Mouse (Mus musculus) kidney, embryonic 15.5 days (tissue): Measurements from ENCODE around the gene Cnksr3. TPM values are rescaled to one million over a fixed set of nuclear protein-coding genes. Genes with fewer than 3 reads are reported as not detected.

Experiments used
- ATAC-seq: fragments of 200-750 bp; cut with Nextera tagmentation; replicated peaks from 2 replicates; pipeline ENCODE4 v1.8.0; 2017; ENCODE audit warnings: moderate TSS enrichment; ENCODE audit not compliant: low FRiP score
- H3K27ac ChIP-seq: fragments of 300-500 bp; sonication (generic); 2 replicates; pipeline ENCODE4 v1.5.1; 2015; ENCODE audit warnings: mild to moderate bottlenecking, inconsistent platforms
- H3K27me3 ChIP-seq: fragments of 300-500 bp; sonication (generic); 2 replicates; pipeline ENCODE4 v1.6.1; 2015; ENCODE audit warnings: inconsistent platforms
- H3K36me3 ChIP-seq: fragments of 300-500 bp; sonication (generic); 2 replicates; pipeline ENCODE4 v1.6.1; 2015; ENCODE audit warnings: inconsistent platforms
- H3K4me1 ChIP-seq: fragments of 300-500 bp; sonication (generic); 2 replicates; pipeline ENCODE4 v1.6.1; 2015; ENCODE audit warnings: inconsistent platforms
- H3K4me2 ChIP-seq: fragments of 300-500 bp; sonication (generic); 2 replicates; pipeline ENCODE4 v1.6.1; 2015; ENCODE audit warnings: moderate library complexity, mild to moderate bottlenecking, inconsistent platforms
- H3K4me3 ChIP-seq: fragments of 300-500 bp; sonication (generic); replicated peaks from 2 replicates; pipeline ENCODE4 v1.5.1; 2015; ENCODE audit warnings: mild to moderate bottlenecking, inconsistent platforms
- H3K9ac ChIP-seq: fragments of 300-500 bp; sonication (generic); 2 replicates; pipeline ENCODE4 v1.6.1; 2015; ENCODE audit warnings: mild to moderate bottlenecking, inconsistent platforms
- H3K9me3 ChIP-seq: fragments of 300-500 bp; sonication (generic); replicated peaks from 2 replicates; pipeline ENCODE4 v1.6.1; 2016; ENCODE audit warnings: inconsistent platforms
- WGBS: fragments of 180-500 bp; shearing (Covaris S2); methylation state at CpG from one replicate; pipeline ENCODE4 v1.1.7; 2015; ENCODE audit warnings: mixed read lengths; 5-methylcytosine and 5-hydroxymethylcytosine counted together
- polyA plus RNA-seq: library from polyadenylated mRNA; unstranded; fragments of >200 nt; fragmentation: Nextera tagmentation; extraction: Ambion mirVana; gene quantifications from 2 replicates; pipeline ENCODE4 v1.2.1, GENCODE M21; 2015

Gene Cnksr3
- polyA plus RNA-seq, 1 experiment from 2014 or later, result 18.7 TPM

DNA sequence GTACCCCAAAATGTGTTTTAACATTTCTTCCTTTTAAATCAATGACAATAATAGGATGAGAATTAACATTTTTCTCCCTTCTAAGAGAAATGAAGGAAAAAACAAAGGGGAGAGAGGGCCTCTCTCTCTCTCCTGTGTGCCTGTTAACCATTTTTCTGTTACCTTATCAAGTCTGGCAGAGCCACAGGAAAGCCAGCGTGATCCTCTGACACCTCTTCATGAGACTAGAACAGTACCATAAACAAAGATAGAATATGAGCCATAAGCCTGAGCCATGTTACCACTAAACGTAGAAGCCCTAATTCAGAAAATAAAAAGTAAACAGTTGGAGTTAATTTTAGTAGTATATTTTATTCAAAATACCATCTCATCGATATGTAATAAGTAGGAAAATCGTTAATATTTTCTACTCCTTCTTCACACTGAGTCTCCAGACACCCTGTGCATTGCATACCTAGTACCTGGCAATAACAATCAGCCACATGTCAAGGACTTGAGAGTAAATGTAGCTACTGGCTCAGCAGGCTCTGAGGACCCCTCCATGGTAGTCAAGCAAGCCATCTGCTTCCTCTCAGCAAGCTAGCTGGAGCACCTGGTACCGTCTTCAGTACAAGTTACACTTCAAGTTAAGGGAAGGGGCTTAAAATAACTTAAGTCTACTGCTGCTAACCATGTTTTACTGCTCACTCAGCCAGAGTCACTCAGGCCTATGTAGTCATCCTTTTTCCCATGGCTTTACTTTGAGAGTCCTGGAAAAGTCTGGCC, 2.2 kb downstream of the Cnksr3 start:
- Histone ChIP-seq H3K4me2 (peak overlapping the region; percentile 85), H3K27ac (no peak overlapping the region), H3K4me3 (peak overlapping the region; percentile 88), H3K4me1 (peaks cover 71% of the 10 kb centered on the region), H3K27me3 (no peaks in the 10 kb centered on the region), H3K9me3 (no peaks in the 10 kb centered on the region), H3K36me3 (0 out of 2 replicates have a peak, but pooled peaks cover 6% of the 10 kb centered on the region), H3K9ac (peak overlapping the region; percentile 89)
- WGBS, result 65% methylated on average over 5 of the region's 5 CpGs
- no peak for ATAC-seq

DNA sequence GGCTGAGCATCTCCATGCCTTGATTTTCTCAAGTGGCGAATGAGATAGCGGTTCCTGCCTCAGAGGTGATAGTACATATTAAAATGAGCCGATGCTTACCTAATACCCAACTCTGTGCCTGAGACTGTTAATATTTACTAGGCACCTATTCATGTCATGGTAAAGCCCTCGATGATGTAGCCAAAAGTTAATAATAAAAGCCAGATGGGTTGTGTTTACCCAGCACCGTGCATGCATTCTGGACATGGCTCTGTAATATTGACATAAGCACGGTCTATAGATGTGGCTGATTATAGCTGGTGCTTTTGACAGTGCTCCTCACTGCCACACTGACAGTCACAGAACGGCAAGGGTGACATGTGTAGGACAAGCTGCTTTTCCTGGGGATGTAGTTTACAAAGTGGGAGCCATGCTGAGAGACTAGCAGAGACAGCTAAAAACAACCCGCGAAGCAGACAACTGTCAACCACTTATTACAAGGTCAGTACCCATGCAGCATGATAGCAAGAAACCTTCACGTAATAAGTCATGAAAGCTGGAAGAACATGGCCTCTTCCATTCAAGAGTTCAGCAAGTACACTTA, 3.1 kb downstream of the Cnksr3 start:
- H3K9me3 ChIP-seq, result no peaks in the 10 kb centered on the region
- no peak for ATAC-seq
- no peak overlapping the region for H3K27ac ChIP-seq
- no peaks in the 10 kb centered on the region for H3K27me3 ChIP-seq
- peaks cover 71% of the 10 kb centered on the region for H3K4me1 ChIP-seq
- H3K4me2 ChIP-seq, result peak overlapping the region; percentile 85
- H3K36me3 ChIP-seq, result 0 out of 2 replicates have a peak, but pooled peaks cover 6% of the 10 kb centered on the region
- no peak overlapping the region for H3K4me3 ChIP-seq
- WGBS, result 73% methylated on average over 10 of the region's 10 CpGs
- H3K9ac ChIP-seq, result no peak overlapping the region

DNA sequence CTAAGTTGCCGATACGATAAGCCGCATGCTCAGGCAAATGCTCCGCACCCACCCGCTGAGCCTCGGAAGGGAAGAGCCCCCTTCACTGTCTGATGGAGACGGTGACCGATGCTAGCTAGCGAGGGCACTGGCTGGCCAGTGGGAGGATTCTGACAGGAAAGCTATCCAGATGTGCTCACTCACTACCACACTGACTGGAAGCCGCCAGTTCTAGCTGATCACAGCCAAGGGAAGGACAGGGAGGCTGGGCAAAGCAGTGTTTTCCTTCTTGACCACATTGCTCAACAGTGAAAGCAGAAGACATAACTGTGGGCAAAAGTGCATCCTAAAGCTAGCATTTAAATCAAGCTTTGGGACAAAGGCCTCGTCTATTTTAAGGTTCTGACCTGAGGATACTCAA, 4.7 kb downstream of the Cnksr3 start:
- H3K27ac ChIP-seq, result no peak overlapping the region
- no peak overlapping the region for H3K9ac ChIP-seq
- H3K36me3 ChIP-seq, result 0 out of 2 replicates have a peak, but pooled peaks cover 6% of the 10 kb centered on the region
- H3K9me3 ChIP-seq, result no peaks in the 10 kb centered on the region
- no peaks in the 10 kb centered on the region for H3K27me3 ChIP-seq
- no peak overlapping the region for H3K4me3 ChIP-seq
- WGBS, result 58% methylated on average over 11 of the region's 11 CpGs
- peaks cover 55% of the 10 kb centered on the region for H3K4me1 ChIP-seq
- H3K4me2 ChIP-seq, result no peak overlapping the region
- ATAC-seq, result no peak

DNA sequence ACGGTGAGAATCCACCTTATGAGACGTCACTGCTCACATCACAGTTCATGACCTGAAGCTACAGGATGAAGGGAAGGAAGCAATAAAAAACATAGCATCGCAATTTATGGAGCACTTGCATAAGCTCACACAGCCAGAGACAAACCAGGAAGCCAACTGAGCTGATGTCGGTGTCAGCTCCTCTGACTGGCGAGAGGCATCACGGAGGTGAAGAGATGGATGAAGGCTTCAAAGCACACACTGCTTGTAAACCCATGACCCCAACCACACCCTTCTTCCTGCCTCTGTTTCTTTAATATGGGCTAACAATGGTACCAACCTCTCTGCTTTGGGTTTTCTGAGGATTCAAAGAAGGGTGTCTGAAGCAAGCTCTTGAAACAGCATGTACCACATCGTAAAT, 5.5 kb downstream of the Cnksr3 start:
- 41% methylated on average over 7 of the region's 7 CpGs for WGBS
- Histone ChIP-seq H3K27me3 (no peaks in the 10 kb centered on the region), H3K4me2 (no peak overlapping the region), H3K9me3 (no peaks in the 10 kb centered on the region), H3K27ac (no peak overlapping the region), H3K9ac (no peak overlapping the region), H3K4me3 (no peak overlapping the region), H3K36me3 (0 out of 2 replicates have a peak, but pooled peaks cover 6% of the 10 kb centered on the region), H3K4me1 (peaks cover 55% of the 10 kb centered on the region)
- no peak for ATAC-seq

DNA sequence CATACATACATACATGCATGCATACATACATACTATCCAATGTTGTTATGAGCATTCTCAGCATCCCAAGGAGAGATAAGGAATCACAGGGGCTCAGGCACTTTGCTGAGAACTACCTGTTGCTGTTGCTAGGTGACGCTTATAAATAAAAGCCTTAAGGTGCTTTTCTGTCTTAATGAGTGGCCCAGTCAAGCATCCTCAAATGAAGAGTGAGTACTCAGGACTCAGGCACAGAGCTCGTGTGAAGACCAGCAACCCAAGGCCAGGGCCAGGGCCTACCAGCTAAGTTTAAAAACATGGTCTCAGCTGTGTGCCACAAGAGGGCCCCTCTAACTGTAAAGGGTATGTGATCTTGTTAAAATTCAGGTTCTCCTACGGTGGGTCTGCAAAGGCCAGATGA, 6.5 kb downstream of the Cnksr3 start:
- Histone ChIP-seq H3K36me3 (0 out of 2 replicates have a peak, but pooled peaks cover 6% of the 10 kb centered on the region), H3K27me3 (no peaks in the 10 kb centered on the region), H3K27ac (no peak overlapping the region), H3K4me1 (peaks cover 56% of the 10 kb centered on the region), H3K9ac (no peak overlapping the region), H3K4me2 (no peak overlapping the region), H3K4me3 (no peak overlapping the region), H3K9me3 (no peaks in the 10 kb centered on the region)
- WGBS, result 71% methylated on average over 3 of the region's 3 CpGs
- no peak for ATAC-seq

DNA sequence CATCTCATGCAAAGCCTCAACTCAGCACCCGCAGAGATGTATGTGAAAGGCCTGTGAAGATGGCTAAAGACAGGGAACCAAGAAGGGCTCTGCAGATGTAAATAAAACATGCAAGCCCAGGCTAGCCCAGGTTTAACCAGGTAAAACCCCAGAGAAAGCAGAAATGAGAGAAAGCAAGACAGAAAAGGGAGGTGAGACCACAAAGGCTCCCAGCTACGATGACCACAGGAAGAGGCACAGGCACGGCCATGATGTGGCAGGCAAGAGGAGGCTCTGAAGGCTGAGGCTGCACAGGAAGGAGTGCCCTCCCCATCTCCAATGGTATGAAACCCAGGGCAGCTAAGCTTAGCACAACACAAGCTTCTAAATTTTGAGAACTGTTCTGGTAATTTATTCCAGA, 7.1 kb downstream of the Cnksr3 start:
- no peak overlapping the region for H3K4me2 ChIP-seq
- peaks cover 50% of the 10 kb centered on the region for H3K4me1 ChIP-seq
- no peak for ATAC-seq
- no peak overlapping the region; the same call in 1 of the 2 replicates for H3K27ac ChIP-seq
- H3K36me3 ChIP-seq, result 0 out of 2 replicates have a peak, but pooled peaks cover 6% of the 10 kb centered on the region
- no peak overlapping the region for H3K4me3 ChIP-seq
- 75% methylated on average over 3 of the region's 3 CpGs for WGBS
- no peak overlapping the region for H3K9ac ChIP-seq
- H3K9me3 ChIP-seq, result no peaks in the 10 kb centered on the region
- no peaks in the 10 kb centered on the region for H3K27me3 ChIP-seq

DNA sequence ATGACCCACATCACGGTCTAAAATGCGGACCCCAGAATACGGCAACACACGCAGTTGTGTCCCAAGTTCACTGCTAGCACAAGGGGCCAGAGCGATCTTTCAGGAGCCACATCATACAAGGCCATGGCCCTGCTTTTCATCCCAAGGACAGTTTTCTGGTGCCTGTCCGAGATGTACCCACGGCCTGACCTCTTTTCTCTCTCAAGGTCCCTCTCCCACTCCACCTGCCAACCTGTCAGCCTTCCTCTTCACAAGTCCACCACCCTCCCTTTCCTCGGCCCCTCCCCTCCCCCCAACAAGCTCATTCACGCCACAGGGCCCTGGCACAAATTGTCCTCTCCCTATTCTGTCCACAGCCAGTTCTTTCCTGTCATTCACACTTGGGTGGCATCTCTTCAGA, 9.5 kb downstream of the Cnksr3 start:
- no peak overlapping the region for H3K27ac ChIP-seq
- H3K9me3 ChIP-seq, result no peaks in the 10 kb centered on the region
- H3K4me3 ChIP-seq, result no peak overlapping the region
- no peak overlapping the region for H3K9ac ChIP-seq
- H3K27me3 ChIP-seq, result no peaks in the 10 kb centered on the region
- no peaks in the 10 kb centered on the region for H3K36me3 ChIP-seq
- 90% methylated on average over 9 of the region's 9 CpGs for WGBS
- H3K4me2 ChIP-seq, result no peak overlapping the region
- no peak for ATAC-seq
- peaks cover 33% of the 10 kb centered on the region for H3K4me1 ChIP-seq

DNA sequence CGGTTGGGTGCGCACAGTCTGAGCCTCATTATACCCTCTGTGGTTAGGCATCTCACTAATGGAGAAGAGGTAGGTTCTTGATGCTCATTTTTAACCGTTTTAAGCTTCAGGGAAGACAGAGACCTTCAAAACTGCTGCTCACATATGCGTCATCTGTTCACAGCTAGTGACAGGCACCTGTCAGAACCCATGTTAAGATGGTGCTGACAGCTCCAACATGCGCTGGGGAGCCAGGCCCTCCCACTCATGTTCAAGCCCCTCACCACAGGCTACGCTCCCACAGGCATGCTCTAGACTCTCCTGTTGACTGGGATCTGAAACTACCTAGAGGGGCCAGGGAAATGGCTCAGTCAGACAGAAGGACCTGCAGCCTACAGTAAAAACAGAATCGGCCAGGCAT, 11.4 kb downstream of the Cnksr3 start:
- ATAC-seq, result no peak
- Histone ChIP-seq H3K9ac (no peak overlapping the region), H3K4me2 (no peak overlapping the region), H3K4me3 (no peak overlapping the region), H3K27me3 (no peaks in the 10 kb centered on the region), H3K4me1 (peaks cover 32% of the 10 kb centered on the region), H3K36me3 (no peaks in the 10 kb centered on the region), H3K9me3 (no peaks in the 10 kb centered on the region), H3K27ac (no peak overlapping the region)
- 83% methylated on average over 7 of the region's 7 CpGs for WGBS

DNA sequence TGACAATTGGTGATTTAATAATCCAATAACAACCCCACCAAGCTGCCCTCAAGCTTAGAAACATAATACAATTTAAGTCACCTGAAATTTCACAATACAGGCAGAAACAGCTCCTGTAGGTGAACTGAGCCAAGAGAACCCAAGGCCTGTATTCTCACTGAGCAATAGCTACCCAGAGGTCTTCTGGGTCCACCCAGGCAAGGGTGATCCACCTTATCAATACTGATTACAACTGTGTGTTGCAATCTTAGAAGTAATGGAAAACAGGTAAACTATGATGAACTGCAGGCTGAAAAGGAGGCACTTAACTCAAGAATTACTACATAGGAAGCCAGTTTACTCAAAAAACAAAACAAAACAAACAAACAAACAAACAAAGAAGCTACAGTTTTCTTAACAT, 13.8 kb downstream of the Cnksr3 start:
- Histone ChIP-seq H3K9me3 (no peaks in the 10 kb centered on the region), H3K27ac (no peak overlapping the region), H3K27me3 (no peaks in the 10 kb centered on the region), H3K4me1 (peaks cover 42% of the 10 kb centered on the region), H3K4me2 (no peak overlapping the region), H3K9ac (no peak overlapping the region), H3K4me3 (no peak overlapping the region), H3K36me3 (no peaks in the 10 kb centered on the region)
- ATAC-seq, result no peak

DNA sequence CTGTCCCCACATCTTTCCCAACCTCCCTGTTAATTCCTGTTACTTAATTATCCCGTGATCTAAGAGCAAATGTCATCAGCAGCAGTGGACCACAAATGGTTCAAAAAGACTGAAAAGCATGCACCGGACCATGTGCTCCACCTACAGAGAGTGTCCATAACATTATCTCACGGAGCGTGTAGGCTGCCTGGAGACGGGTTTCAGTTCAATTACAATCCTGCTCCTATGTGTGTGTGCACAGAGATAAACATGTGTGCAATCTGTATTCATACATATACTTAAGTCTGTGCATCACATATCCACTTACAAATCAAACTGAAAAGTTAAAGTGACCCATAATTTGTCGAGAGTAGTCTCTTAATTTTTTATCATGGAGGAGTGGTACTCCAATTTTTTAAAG, 14.3 kb downstream of the Cnksr3 start:
- ATAC-seq, result no peak
- peaks cover 42% of the 10 kb centered on the region for H3K4me1 ChIP-seq
- no peaks in the 10 kb centered on the region for H3K9me3 ChIP-seq
- H3K36me3 ChIP-seq, result no peaks in the 10 kb centered on the region
- no peaks in the 10 kb centered on the region for H3K27me3 ChIP-seq
- 84% methylated on average over 6 of the region's 6 CpGs for whole genome bisulfite sequencing
- H3K4me2 ChIP-seq, result no peak overlapping the region
- H3K4me3 ChIP-seq, result no peak overlapping the region
- no peak overlapping the region for H3K27ac ChIP-seq
- no peak overlapping the region for H3K9ac ChIP-seq

DNA sequence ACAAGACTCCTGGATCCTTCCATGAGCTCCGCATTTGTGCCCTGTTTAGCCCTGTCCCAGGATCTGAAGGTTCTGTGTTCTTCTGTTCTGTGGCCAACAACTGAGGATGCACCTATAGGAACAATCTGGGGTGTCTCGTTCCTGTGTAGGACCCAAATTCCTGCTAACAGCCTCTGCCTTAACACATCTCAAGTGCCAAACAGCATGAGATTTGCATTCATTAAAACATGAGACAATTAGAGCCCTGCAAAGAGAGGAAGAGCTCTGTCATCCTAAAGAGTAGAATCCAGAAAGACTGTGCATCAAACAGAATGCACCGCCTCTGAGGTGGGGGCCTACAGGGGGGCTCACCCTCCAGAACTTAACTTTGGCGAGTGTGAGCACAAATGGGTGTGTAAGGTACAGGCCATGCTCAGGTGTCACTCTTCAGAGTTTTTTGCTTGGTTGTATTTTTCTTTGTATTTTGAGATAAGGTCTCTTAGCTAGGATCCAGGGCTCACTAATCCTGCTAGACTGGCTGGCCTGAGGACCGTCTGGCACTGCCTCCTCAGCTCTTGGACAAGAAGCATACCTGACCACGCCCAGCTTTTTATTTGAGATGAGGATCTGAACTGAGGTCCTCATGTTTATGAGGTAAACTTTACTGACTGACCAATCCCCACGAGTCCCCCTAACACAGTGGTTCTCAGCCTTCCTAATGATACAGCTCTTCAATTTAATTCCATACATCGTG, 15.2 kb downstream of the Cnksr3 start:
- ATAC-seq, result no peak
- no peak overlapping the region for H3K27ac ChIP-seq
- no peak overlapping the region for H3K4me3 ChIP-seq
- H3K9ac ChIP-seq, result no peak overlapping the region
- H3K9me3 ChIP-seq, result no peaks in the 10 kb centered on the region
- 80% methylated on average over 8 of the region's 8 CpGs for WGBS
- H3K27me3 ChIP-seq, result no peaks in the 10 kb centered on the region
- H3K4me2 ChIP-seq, result no peak overlapping the region
- peaks cover 49% of the 10 kb centered on the region for H3K4me1 ChIP-seq
- no peaks in the 10 kb centered on the region for H3K36me3 ChIP-seq

DNA sequence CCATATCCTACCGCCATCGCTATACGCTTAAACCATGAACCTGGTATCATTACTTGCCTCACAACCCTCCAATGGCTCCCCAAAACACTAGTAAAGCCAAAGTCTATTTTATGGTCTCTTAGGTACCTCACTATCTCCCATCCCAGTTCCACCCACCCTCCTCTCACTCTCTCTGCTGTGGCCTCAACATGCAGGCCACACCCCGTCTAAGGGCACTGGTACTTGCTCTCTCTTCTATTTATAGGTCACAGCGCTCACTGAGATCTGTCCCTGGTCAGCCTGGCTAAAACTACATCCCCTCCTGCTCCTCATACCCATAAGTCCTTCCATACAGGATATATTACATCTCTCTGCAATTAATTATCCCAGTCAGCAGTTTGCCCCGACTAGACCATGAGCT, 16.1 kb downstream of the Cnksr3 start:
- ATAC-seq, result no peak
- H3K9me3 ChIP-seq, result no peaks in the 10 kb centered on the region
- H3K4me3 ChIP-seq, result no peak overlapping the region
- H3K4me2 ChIP-seq, result no peak overlapping the region
- no peak overlapping the region for H3K27ac ChIP-seq
- H3K27me3 ChIP-seq, result no peaks in the 10 kb centered on the region
- 74% methylated on average over 6 of the region's 6 CpGs for WGBS
- H3K36me3 ChIP-seq, result no peaks in the 10 kb centered on the region
- H3K4me1 ChIP-seq, result peaks cover 52% of the 10 kb centered on the region
- H3K9ac ChIP-seq, result no peak overlapping the region
